Mouse (Mus musculus): ENCODE measurements around the gene BC051142.

- TF ChIP-seq EP300 (IDR thresholded peaks at IDR 0.05; ENCODE audit: insufficient read depth, low read depth, low read length), result no peak
- 0 out of 2 replicates have a peak, but pooled peaks have one; percentile 46 for TF ChIP-seq POLR2A (IDR thresholded peaks at IDR 0.05; ENCODE audit: insufficient read depth, low read depth, low read length)
- no peak for TF ChIP-seq CTCF (IDR thresholded peaks at IDR 0.05)
These were observed at the start of gene BC051142 for GRCm38 (mm10) chr17:34398711-34399393.

Measured in heart, adult 2 months (tissue).